Mouse (Mus musculus): ENCODE results near the gene Pfkfb1. TPM values are rescaled to one million over a fixed set of nuclear protein-coding genes. Genes with fewer than 3 reads are reported as not detected.

Pfkfb1 gene
- polyA plus RNA-seq (2012; rRNA removed): 1.8 and 2.1 TPM in 2 replicates

GRCm38 (mm10) chrX:150588023-150588764 lies at the start of gene Pfkfb1:
Pfkfb1 (plus strand) TSS chrX:150588229.
- TF ChIP-seq CTCF (IDR thresholded peaks at IDR 0.05; ENCODE audit: extremely low read depth, insufficient read depth, low read length) (no peak), POLR2A (IDR thresholded peaks at IDR 0.05; ENCODE audit: extremely low read depth, insufficient read depth, low read length) (peak; percentile 54)
- Histone ChIP-seq H3K4me1 (ENCODE audit: control insufficient read depth, insufficient read depth, low read length) (no peaks in the 10 kb centered on the region), H3K4me3 (ENCODE audit: insufficient read depth, low read length) (peak within 1 kb of the TSS; percentile 79), H3K27ac (ENCODE audit: insufficient read depth, low read length) (no peak within 1 kb of the TSS)

- H3K4me1 ChIP-seq (ENCODE audit: control insufficient read depth, insufficient read depth, low read length): no peaks in the 10 kb centered on the region
- H3K4me3 ChIP-seq (ENCODE audit: insufficient read depth, low read length): no peak overlapping the region
- no peak overlapping the region for H3K27ac ChIP-seq (ENCODE audit: insufficient read depth, low read length)
- TF ChIP-seq POLR2A (IDR thresholded peaks at IDR 0.05; ENCODE audit: extremely low read depth, insufficient read depth, low read length) (no peak), CTCF (IDR thresholded peaks at IDR 0.05; ENCODE audit: extremely low read depth, insufficient read depth, low read length) (no peak)
Measured at GRCm38 (mm10) chrX:150540111-150540510, 47.9 kb upstream of the Pfkfb1 start.

- TF ChIP-seq CTCF (IDR thresholded peaks at IDR 0.05; ENCODE audit: extremely low read depth, insufficient read depth, low read length): no peak
- no peak for TF ChIP-seq POLR2A (IDR thresholded peaks at IDR 0.05; ENCODE audit: extremely low read depth, insufficient read depth, low read length)
- Histone ChIP-seq H3K4me3 (ENCODE audit: insufficient read depth, low read length) (no peak overlapping the region), H3K4me1 (ENCODE audit: control insufficient read depth, insufficient read depth, low read length) (no peaks in the 10 kb centered on the region), H3K27ac (ENCODE audit: insufficient read depth, low read length) (no peak overlapping the region)
Measured at GRCm38 (mm10) chrX:150541684-150542083, 46.3 kb upstream of the Pfkfb1 start.

GRCm38 (mm10) chrX:150547239-150547638 lies 40.8 kb upstream of the Pfkfb1 start, which contains the start of gene Alas2:
Alas2 (plus strand) TSS chrX:150547375.
- Histone ChIP-seq H3K27ac (ENCODE audit: insufficient read depth, low read length) (no peak within 1 kb of the TSS), H3K4me1 (ENCODE audit: control insufficient read depth, insufficient read depth, low read length) (no peaks in the 10 kb centered on the region), H3K4me3 (ENCODE audit: insufficient read depth, low read length) (no peak within 1 kb of the TSS)
- TF ChIP-seq POLR2A (IDR thresholded peaks at IDR 0.05; ENCODE audit: extremely low read depth, insufficient read depth, low read length) (no peak), CTCF (IDR thresholded peaks at IDR 0.05; ENCODE audit: extremely low read depth, insufficient read depth, low read length) (no peak)

GRCm38 (mm10) chrX:150549639-150550038 lies 38.4 kb upstream of the Pfkfb1 start:
- TF ChIP-seq CTCF (IDR thresholded peaks at IDR 0.05; ENCODE audit: extremely low read depth, insufficient read depth, low read length) (no peak), POLR2A (IDR thresholded peaks at IDR 0.05; ENCODE audit: extremely low read depth, insufficient read depth, low read length) (no peak)
- Histone ChIP-seq H3K27ac (ENCODE audit: insufficient read depth, low read length) (no peak overlapping the region), H3K4me1 (ENCODE audit: control insufficient read depth, insufficient read depth, low read length) (no peaks in the 10 kb centered on the region), H3K4me3 (ENCODE audit: insufficient read depth, low read length) (no peak overlapping the region)

- no peak for TF ChIP-seq CTCF (IDR thresholded peaks at IDR 0.05; ENCODE audit: extremely low read depth, insufficient read depth, low read length)
- no peak for TF ChIP-seq POLR2A (IDR thresholded peaks at IDR 0.05; ENCODE audit: extremely low read depth, insufficient read depth, low read length)
- Histone ChIP-seq H3K4me3 (ENCODE audit: insufficient read depth, low read length) (no peak overlapping the region), H3K4me1 (ENCODE audit: control insufficient read depth, insufficient read depth, low read length) (no peaks in the 10 kb centered on the region), H3K27ac (ENCODE audit: insufficient read depth, low read length) (no peak overlapping the region)
Measured at GRCm38 (mm10) chrX:150551986-150552385, 36.0 kb upstream of the Pfkfb1 start.

- H3K4me3 ChIP-seq (ENCODE audit: insufficient read depth, low read length): no peak overlapping the region
- no peaks in the 10 kb centered on the region for H3K4me1 ChIP-seq (ENCODE audit: control insufficient read depth, insufficient read depth, low read length)
- H3K27ac ChIP-seq (ENCODE audit: insufficient read depth, low read length): no peak overlapping the region
- TF ChIP-seq POLR2A (IDR thresholded peaks at IDR 0.05; ENCODE audit: extremely low read depth, insufficient read depth, low read length) (no peak), CTCF (IDR thresholded peaks at IDR 0.05; ENCODE audit: extremely low read depth, insufficient read depth, low read length) (no peak)
Measured at GRCm38 (mm10) chrX:150554032-150554431, 34.0 kb upstream of the Pfkfb1 start.

GRCm38 (mm10) chrX:150564644-150565357 lies 23.2 kb upstream of the Pfkfb1 start:
- no peak overlapping the region for H3K27ac ChIP-seq (ENCODE audit: insufficient read depth, low read length)
- no peak for TF ChIP-seq POLR2A (IDR thresholded peaks at IDR 0.05; ENCODE audit: extremely low read depth, insufficient read depth, low read length)
- no peak for TF ChIP-seq CTCF (IDR thresholded peaks at IDR 0.05; ENCODE audit: extremely low read depth, insufficient read depth, low read length)

GRCm38 (mm10) chrX:150581921-150582320 lies 6.1 kb upstream of the Pfkfb1 start:
- Histone ChIP-seq H3K27ac (ENCODE audit: insufficient read depth, low read length) (no peak overlapping the region), H3K4me1 (ENCODE audit: control insufficient read depth, insufficient read depth, low read length) (no peaks in the 10 kb centered on the region)
- TF ChIP-seq CTCF (IDR thresholded peaks at IDR 0.05; ENCODE audit: extremely low read depth, insufficient read depth, low read length) (no peak), POLR2A (IDR thresholded peaks at IDR 0.05; ENCODE audit: extremely low read depth, insufficient read depth, low read length) (no peak)

More at GRCm38 (mm10) chrX:150564644-150565357, 23.2 kb upstream of the Pfkfb1 start:
- Histone ChIP-seq H3K4me1 (ENCODE audit: control insufficient read depth, insufficient read depth, low read length) (no peaks in the 10 kb centered on the region), H3K4me3 (ENCODE audit: insufficient read depth, low read length) (no peak overlapping the region)

More at GRCm38 (mm10) chrX:150581921-150582320, 6.1 kb upstream of the Pfkfb1 start:
- H3K4me3 ChIP-seq (ENCODE audit: insufficient read depth, low read length): no peak overlapping the region
